Mouse (Mus musculus) liver, adult 2 months (tissue): ENCODE data around the gene Upb1. TPM values are rescaled to one million over a fixed set of nuclear protein-coding genes. Genes with fewer than 3 reads are reported as not detected.

ENCODE experiments used
- DNase-seq: peaks from one replicate; pipeline ENCODE4 v3.0.0-alpha.2; 2011; ENCODE audit warnings: low read depth, low spot score; ENCODE audit errors: extremely low read depth
- H3K27ac ChIP-seq: fragments of 200-500 bp; replicated peaks from 2 replicates; pipeline ENCODE4 v1.5.1; 2012; ENCODE audit warnings: low read depth, mild to moderate bottlenecking, control low read depth, inconsistent platforms, low read length; ENCODE audit not compliant: insufficient read depth
- H3K27me3 ChIP-seq: fragments of 200-500 bp; 2 replicates; pipeline ENCODE4 v1.6.1; 2012; ENCODE audit warnings: mild to moderate bottlenecking, moderate library complexity, low read length, inconsistent platforms; ENCODE audit not compliant: control insufficient read depth, insufficient read depth
- H3K36me3 ChIP-seq: fragments of 200-500 bp; 2 replicates; pipeline ENCODE4 v1.6.1; 2012; ENCODE audit warnings: low read length, inconsistent platforms; ENCODE audit not compliant: control insufficient read depth, insufficient read depth
- H3K4me1 ChIP-seq: fragments of 200-500 bp; 2 replicates; pipeline ENCODE4 v1.6.1; 2011; ENCODE audit warnings: low read length; ENCODE audit not compliant: control insufficient read depth, insufficient read depth
- H3K4me3 ChIP-seq: fragments of 200-500 bp; 2 replicates; pipeline ENCODE4 v1.5.1; 2011; ENCODE audit warnings: low read depth, mild to moderate bottlenecking, control low read depth, low read length, moderate library complexity; ENCODE audit not compliant: insufficient read depth
- H3K79me2 ChIP-seq: fragments of 200-500 bp; 2 replicates; pipeline ENCODE4 v1.6.1; 2012; ENCODE audit warnings: inconsistent platforms, mild to moderate bottlenecking, low read length, moderate library complexity; ENCODE audit not compliant: control insufficient read depth, insufficient read depth
- H3K9ac ChIP-seq: fragments of 200-500 bp; 2 replicates; pipeline ENCODE4 v1.6.1; 2012; ENCODE audit warnings: low read depth, mild to moderate bottlenecking, control low read depth, inconsistent platforms, low read length
- CTCF ChIP-seq: fragments of 200-500 bp; IDR thresholded peaks from 2 replicates; pipeline ENCODE4 v1.5.1; 2011; ENCODE audit warnings: low read depth, low read length, control low read depth
- POLR2A ChIP-seq: fragments of 200-500 bp; IDR thresholded peaks from 2 replicates; pipeline ENCODE4 v1.6.1; 2011; ENCODE audit warnings: low read length, control low read depth; ENCODE audit not compliant: insufficient read depth; ENCODE audit errors: extremely low read depth
- WGBS: fragments of 180-500 bp; shearing (Covaris S2); methylation state at CpG from one replicate; pipeline ENCODE4 v1.1.7; 2018; 5-methylcytosine and 5-hydroxymethylcytosine counted together
- polyA plus RNA-seq: library from polyadenylated mRNA; depleted of rRNA; stranded (reverse); fragments of >200 nt; gene quantifications from 2 replicates; pipeline ENCODE4 v1.2.3, GENCODE M21; 2012
- total RNA-seq: library from RNA; depleted of rRNA; stranded (reverse); fragments of >200 nt; gene quantifications from 2 replicates; pipeline ENCODE4 v1.2.3, GENCODE M21; 2014

The Upb1 gene
- total and polyA plus RNA-seq, 2 experiments: 125 to 220 TPM

DNA sequence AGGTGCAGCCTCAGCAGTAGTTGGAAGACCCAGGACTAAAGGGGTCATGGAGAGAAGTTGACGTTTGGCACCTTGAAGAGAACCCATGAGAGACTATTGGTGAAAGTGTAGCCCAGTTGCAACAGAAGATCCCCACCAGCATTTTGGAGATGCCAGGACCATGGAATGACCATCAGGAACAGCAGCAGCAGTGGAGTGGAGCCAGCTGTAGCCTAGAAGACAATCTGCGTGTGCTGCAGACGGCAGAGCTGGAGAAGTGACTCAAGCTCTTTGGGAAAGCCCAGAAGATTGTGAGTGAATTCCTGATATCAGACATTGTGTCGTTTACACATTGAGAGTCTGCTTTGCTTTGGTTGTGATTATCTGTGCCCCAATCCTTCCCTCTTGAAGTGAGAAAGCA, 80.8 kb downstream of the Upb1 start:
- H3K9ac ChIP-seq: no peak overlapping the region
- WGBS: 88% methylated on average over 4 of the region's 4 CpGs
- H3K79me2 ChIP-seq: no peaks in the 10 kb centered on the region
- no peak overlapping the region for H3K27ac ChIP-seq
- no peaks in the 10 kb centered on the region for H3K27me3 ChIP-seq
- no peak overlapping the region for H3K4me3 ChIP-seq
- TF ChIP-seq POLR2A: no peak
- TF ChIP-seq CTCF: no peak
- DNase-seq: no peak
- no peaks in the 10 kb centered on the region for H3K4me1 ChIP-seq
- no peaks in the 10 kb centered on the region for H3K36me3 ChIP-seq

DNA sequence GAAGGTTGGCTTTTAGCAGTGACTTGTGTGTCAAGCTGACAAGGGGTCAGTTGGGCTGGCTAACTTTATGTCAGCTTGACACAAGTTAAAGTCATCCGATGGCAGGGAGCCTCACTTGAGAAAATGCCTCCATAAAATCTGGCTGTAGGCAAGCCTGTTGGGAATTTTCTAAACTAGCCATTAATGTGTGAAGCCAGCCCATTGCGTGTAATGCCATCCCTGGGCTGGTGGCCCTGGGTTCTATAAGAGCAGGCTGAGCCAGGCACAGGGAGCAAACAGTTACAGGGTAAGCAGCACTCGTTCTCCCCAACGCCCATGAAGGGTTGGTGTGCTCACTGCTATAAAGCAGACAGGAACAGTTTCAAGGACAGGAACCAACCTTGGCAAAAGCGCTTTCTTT, 81.4 kb downstream of the Upb1 start:
- Histone ChIP-seq H3K9ac (no peak overlapping the region), H3K79me2 (no peaks in the 10 kb centered on the region), H3K4me3 (no peak overlapping the region), H3K4me1 (no peaks in the 10 kb centered on the region), H3K27ac (no peak overlapping the region), H3K36me3 (no peaks in the 10 kb centered on the region), H3K27me3 (no peaks in the 10 kb centered on the region)
- 95% methylated on average over 5 of the region's 5 CpGs for WGBS
- no peak for DNase-seq
- no peak for TF ChIP-seq CTCF
- TF ChIP-seq POLR2A: no peak

DNA sequence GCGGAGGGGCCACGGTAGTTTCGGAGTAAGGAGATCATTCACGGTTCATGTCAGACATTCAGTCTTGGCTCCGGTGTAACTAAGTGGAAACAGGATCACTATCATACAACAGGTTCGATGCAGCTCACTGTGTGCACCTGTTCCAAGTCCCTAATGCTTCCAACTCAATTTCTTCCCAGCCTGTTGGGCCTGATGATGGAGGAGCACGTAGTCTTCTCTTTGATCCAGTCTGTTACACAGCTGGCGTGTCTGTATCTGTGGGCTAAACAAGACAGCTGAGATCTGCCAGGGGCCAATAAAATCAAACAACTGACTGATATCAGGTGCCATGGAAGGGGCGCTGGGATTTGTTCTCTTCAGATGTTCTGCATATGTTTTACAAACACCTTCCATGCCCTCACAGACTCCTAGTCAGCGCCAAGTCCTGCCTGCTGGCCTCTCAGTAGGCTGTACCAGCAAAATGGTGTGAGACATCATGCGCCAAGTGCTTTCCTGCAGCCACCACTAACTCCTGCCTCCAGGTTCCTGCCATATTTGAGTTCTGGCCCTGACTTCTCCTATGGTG, 82.1 kb downstream of the Upb1 start:
- Histone ChIP-seq H3K9ac (no peak overlapping the region), H3K4me1 (no peaks in the 10 kb centered on the region), H3K4me3 (no peak overlapping the region), H3K27me3 (no peaks in the 10 kb centered on the region), H3K79me2 (no peaks in the 10 kb centered on the region), H3K27ac (no peak overlapping the region), H3K36me3 (no peaks in the 10 kb centered on the region)
- no peak for TF ChIP-seq POLR2A
- TF ChIP-seq CTCF: no peak
- 95% methylated on average over 11 of the region's 11 CpGs for WGBS
- no peak for DNase-seq

DNA sequence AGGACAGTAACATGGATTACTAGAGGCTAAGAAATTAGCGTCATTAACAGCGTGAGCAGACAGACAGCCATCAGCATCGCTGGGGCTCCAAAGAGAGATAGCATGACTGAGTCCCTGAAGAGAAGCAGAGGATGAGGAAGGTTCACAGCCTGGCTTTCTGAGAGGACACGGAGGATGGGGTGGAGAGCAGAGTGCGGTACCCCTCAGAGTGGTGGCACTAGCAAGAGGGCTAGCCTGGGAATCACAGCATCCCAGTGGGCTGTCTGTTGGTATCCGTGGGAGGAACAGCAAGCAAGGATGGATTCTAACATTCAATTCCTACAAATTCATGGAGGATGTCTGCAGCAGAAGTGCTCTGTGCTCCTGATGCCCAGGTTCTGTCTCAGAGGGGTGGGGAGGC, 83.2 kb downstream of the Upb1 start:
- H3K4me1 ChIP-seq: no peaks in the 10 kb centered on the region
- no peaks in the 10 kb centered on the region for H3K79me2 ChIP-seq
- no peak for TF ChIP-seq CTCF
- no peak for TF ChIP-seq POLR2A
- no peaks in the 10 kb centered on the region for H3K27me3 ChIP-seq
- H3K27ac ChIP-seq: no peak overlapping the region
- no peak overlapping the region for H3K9ac ChIP-seq
- H3K4me3 ChIP-seq: no peak overlapping the region
- 95% methylated on average over 6 of the region's 6 CpGs for WGBS
- no peaks in the 10 kb centered on the region for H3K36me3 ChIP-seq
- DNase-seq: no peak

DNA sequence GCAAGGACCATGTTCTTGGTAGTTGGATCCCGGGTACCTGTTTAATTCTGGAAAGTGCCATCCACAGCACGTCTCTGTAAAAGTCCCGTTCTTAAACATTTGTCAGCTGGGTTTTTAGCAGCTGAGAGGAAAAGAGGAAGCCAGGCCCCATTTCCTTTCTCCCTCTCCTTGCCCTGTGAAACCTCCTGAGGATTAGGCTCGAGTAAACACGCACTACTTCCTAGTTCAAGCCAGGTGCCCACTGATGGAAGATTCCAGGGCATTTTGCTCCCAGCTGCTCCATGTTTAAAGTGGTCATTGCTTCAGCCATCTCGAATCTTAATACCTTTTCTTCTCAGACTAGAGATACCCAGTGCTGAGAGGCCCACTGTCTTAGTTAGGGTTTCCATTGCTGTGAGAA, 83.9 kb downstream of the Upb1 start:
- no peak for TF ChIP-seq CTCF
- no peak for TF ChIP-seq POLR2A
- WGBS: 80% methylated on average over 6 of the region's 6 CpGs
- H3K4me3 ChIP-seq: no peak overlapping the region

DNA sequence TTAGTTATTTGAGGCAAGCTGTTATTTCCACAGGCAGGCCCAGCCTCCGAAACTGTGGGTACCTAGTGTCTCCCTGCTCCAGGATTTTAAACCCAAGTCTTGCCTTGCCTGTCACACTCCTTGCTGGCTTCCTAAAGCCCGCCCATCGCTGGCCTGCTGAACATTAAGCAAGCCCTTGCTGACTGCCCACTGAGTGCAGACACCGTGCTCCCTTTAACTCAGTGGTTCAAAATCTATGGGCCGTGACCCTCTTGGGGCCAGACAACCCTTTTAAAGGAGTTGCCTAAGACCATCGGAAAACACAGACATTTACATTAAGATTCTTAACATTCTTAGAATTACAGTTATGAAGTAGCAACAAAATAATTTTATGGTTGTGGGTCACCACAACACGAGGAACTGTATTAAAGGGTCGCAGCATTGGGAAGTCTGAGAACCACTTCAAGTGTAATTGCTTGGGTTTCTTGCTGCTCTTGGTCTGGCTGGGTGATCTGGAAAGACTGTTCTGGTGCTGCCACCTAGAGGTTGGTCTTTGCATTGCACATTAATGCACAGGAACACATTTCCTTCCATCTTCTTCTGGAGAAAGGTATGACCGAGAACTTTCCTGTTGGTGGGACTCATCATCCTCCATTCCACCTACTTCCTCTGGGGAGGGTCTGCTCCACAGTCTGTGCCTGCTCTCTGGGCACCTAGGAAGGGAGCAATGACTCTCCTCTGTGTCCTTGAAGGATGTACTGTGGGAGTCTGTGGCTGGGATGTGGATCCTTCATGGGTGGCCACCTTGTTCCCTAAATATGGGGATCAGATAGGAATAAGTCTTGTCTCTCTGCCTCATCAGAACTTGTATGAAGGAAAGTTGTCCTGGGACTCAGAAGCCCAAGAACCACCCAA, 85.4 kb downstream of the Upb1 start:
- TF ChIP-seq POLR2A: no peak
- peak; percentile 71 for TF ChIP-seq CTCF
- Histone ChIP-seq H3K27me3 (no peaks in the 10 kb centered on the region), H3K4me3 (no peak overlapping the region), H3K79me2 (no peaks in the 10 kb centered on the region), H3K36me3 (no peaks in the 10 kb centered on the region), H3K27ac (no peak overlapping the region), H3K4me1 (0 out of 2 replicates have a peak, but pooled peaks cover 2% of the 10 kb centered on the region), H3K9ac (no peak overlapping the region)
- DNase-seq: peak; percentile 58
- 50% methylated on average over 9 of the region's 9 CpGs for WGBS

More for the DNA sequence above, 83.9 kb downstream of the Upb1 start:
- H3K27me3 ChIP-seq: no peaks in the 10 kb centered on the region
- 0 out of 2 replicates have a peak, but pooled peaks cover under 1% of the 10 kb centered on the region for H3K4me1 ChIP-seq
- no peak overlapping the region for H3K9ac ChIP-seq
- H3K36me3 ChIP-seq: no peaks in the 10 kb centered on the region
- no peak overlapping the region for H3K27ac ChIP-seq
- DNase-seq: no peak
- H3K79me2 ChIP-seq: no peaks in the 10 kb centered on the region
